Mouse (Mus musculus) c-Kit-positive CD71-positive TER-119-positive erythroid progenitor cells, embryonic 14.5 days (primary cell): ENCODE results near the gene Zdhhc19.
A peak's percentile ranks its signal among the peaks of the same experiment; 100 is the strongest.

Source experiments
- DNase-seq: peaks from one replicate; pipeline ENCODE4 v3.0.0-alpha.2; 2013; ENCODE audit warnings: low spot score

Gene Zdhhc19

DNA sequence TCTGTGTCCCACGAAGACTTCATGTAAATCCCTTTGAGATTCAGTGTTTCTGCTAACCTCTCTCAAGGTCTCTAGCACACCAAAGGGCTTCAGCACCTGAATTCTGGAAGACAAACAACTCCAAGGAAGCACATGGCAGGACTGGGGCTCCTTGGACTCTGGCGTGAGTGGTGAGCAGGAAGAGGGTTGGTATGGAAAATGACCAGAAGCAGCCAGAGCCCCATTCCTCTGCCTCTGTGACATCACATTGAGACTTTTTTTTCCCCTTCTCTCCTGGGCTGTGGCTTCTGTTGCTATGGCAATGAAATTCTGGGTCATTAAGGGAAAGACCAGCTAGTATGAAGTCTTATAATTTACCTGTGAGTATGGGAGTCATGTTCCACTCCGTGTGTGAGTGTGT lies at the start of gene Zdhhc19:
Gene Zdhhc19 (plus strand): TSS at position 301 of the 400 bp plus-strand sequence.
- no peak for DNase-seq

DNA sequence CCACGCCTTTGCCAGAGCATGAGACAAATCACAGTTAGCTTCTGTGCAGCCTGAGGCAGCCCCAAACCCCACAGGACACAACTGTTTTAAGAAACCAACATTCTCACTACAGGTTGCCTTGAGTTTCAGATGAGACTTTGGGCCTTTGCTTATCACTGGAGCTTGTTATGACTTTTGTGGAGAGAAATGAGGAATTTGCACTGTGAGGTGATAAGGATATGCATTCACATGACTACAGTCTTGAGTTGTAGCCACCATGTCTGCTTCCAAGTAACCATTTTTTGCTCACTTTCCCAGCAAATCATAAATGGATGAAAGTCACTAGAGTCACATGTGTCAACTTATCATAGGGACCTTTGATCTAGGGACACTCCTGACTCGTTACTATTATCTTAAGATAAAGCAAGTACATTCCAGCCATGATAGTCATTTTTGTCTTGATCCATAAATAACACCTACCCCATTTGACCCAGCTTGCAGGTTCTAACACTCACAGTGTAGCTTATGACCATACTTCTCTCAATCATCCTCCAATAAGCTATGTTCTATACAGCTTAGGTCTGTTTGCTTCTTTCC lies 49.4 kb upstream of the Zdhhc19 start:
- no peak for DNase-seq

DNA sequence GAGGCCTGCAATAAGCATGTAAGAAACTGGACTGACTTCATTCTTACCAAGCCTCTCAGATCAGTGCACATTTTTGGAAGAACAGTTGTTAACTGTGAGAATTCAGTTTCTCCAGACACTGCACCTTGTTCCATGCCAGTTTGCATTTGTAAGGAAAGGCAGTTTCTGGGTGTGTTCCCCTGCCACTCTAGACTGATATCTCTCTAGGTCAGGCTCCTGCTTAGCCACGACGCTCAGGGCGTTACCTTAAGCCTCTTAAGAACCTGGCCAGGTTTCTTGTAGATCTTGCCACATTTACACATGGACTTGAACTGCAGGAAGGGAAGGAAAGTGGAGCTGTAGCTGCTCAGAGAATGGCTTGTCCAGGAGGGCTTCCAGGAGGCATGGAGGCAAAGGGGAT lies 46.4 kb upstream of the Zdhhc19 start:
- peak; percentile 82 for DNase-seq

DNA sequence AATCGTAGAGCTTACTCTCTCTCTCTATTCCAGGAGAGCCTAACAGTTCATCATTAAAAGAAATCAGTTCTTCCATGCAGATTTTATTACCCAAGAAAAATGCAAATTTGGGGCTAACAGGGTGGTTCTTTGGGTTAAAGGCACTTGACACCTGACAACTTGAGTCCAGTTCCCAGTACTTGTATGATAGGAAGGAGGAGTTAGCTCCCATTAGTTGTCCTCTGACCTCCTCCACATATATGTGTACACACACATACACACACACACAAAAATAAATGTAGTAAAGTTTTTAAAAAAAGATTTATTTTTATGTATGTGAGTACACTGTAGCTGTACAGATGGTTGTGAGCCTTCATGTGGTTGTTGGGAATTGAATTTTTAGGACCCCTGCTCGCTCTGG lies 45.9 kb upstream of the Zdhhc19 start:
- DNase-seq, result no peak

DNA sequence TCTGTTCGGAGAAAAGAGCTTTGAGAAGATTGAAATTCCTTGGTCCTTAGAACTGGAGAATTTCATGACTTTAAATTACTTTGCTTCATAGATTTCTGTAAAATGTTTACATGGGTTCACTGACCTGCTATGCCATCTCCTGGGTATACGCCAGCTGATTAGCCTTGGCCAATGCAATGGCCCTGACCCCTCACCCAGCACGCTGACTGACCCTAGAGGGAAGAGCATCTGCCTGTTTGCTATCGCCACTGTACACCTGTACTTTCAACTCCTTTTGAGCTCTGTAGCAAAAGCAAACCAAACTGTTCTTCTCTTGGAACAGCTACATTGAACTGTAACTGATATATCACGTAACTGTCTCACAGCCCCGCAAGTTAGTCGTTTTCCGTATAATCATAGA lies 43.0 kb upstream of the Zdhhc19 start:
- no peak for DNase-seq

DNA sequence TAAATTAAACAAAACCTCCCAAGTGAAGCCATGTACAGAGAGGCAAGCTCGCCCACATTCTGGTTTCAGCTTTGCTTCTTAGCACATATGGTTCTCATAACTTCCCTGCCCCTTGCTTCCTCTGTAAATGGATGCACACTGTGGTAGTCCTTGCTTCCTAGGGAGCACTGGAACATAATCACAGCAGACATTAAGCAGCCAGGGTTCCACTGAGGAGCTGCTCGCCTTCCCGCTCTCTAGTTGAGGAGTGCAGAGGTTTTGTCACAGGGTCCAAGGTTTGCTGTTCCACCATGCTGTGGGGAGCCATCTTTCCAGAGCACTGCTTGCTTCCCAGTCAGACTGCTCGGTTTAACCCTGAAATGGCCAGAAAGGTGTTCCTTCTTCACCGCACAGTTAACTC lies 41.4 kb upstream of the Zdhhc19 start:
- DNase-seq, result no peak

DNA sequence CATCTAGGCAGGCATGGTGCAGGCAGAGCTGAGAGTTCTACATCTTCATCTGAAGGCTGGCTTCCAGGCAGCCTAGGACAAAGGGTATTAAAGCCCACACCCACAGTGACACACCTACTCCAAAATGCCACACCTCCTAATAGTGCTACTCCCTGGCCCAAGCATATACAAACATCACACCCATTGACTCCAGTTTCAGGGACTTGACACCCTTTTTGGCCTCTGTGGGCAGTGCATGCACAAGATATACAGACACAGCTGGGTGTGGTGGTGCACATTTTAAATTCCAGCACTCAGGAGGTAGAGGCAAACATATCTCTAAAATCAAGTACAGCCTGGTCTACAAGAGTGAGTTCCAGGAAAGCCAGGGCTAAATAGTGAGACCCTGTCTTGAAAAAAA lies 40.0 kb upstream of the Zdhhc19 start:
- peak; percentile 51 for DNase-seq

DNA sequence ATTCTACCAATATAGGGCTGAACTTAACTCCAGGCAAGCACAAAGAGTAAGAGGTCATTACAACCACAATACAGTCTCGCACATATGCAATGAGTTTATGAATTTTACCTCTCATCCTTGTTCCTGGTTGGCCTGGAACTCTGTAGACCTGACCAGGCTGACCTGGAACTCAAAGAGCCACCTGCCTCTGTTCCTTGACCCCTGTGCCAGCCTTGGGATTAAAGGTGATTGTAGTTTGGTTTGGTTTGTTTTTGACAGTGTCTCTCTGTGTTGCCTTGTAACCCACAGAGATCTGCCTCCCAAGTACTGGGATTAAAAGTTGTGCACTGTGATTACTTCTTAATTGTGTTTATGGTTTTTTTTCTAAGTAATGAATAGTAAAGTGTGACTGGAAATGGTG lies 39.3 kb upstream of the Zdhhc19 start:
- DNase-seq, result no peak

DNA sequence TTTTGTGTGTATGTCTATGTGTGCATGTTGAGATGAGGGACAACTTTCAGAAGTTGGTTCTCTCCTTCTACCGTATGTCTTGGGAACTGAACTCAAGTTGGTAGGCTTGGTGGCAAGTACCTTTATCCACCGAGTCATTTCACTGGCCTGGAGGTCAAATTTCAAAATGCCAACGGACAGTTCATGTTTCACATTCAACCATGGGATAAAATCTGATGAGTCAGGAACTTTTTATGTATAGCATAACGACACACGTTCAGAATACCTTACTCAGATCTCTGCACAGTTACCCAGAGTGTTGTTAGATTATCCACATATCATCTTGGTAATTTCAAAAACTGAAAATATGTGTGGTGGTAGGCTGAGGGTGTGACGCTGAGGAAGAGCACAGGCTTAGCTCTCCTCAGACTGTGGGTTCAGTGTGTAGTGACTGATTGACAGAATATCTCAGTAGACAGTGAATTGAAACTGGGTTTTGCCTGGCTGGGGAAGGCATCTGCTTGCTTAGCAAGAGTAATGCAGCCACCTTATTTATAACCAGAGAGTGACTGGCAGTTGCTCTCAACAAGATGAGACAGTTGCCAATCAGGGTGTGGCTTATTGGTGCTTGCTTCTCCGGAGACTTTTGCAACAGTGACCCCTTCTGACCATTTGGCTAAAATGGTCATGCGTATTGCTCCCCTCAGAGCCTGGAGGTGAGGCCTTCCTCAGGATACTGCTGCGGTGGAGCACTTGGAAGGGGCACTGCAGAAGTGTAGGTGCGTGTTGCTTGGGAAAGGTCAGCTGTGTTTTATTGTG lies 38.3 kb upstream of the Zdhhc19 start:
- peak; percentile 80 for DNase-seq

DNA sequence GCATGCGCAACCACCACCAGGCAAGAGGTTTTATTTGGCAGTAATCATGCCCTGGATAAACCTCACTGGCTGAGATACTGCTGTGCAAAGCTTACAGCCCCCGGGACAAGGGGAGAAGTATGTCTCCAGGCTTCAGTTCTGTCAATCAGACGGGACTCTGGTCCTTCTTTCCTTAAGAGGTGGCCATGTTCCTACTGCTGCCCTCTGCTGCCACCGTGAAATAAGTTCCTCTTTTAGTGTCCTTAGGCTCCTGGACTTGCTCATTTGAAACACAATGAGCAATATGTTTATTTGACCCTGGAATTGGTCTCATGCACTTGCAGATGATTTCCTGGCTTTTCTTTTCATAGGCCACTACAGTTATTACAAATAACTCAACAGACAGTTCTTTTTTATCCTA lies 35.5 kb upstream of the Zdhhc19 start:
- DNase-seq, result no peak

DNA sequence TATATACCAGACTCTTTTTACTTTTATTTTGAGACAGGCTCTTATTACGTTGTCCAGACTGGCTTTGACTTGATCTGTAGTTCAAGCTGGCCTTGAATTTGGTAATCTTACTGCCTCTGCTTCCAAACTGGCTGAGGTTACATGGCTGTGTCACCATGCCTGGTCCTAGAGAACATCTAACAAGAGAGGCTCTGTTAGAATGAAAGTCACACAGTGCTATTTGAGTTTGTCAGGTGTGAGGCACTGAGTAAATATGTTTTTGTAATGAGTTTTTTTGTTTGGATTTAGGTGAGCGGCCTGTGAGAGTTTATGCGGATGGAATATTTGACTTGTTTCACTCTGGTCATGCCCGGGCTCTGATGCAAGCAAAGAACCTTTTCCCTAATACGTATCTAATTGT lies 34.4 kb upstream of the Zdhhc19 start:
- DNase-seq, result no peak

DNA sequence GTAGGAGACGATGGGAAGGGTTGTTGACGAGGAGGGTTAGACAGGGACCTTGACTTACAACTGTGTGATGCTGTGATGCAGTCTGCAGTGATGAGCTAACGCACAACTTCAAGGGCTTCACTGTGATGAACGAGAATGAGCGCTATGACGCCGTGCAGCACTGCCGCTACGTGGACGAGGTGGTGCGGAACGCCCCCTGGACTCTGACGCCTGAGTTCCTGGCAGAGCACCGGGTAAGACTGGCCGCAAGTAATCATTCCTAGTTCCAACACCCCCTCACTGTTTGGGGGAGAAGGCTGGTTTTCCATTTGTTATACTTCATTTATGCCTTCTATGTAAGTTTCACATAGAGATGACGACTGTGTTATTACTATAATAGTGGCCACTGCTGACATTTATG lies 33.1 kb upstream of the Zdhhc19 start:
- no peak for DNase-seq

DNA sequence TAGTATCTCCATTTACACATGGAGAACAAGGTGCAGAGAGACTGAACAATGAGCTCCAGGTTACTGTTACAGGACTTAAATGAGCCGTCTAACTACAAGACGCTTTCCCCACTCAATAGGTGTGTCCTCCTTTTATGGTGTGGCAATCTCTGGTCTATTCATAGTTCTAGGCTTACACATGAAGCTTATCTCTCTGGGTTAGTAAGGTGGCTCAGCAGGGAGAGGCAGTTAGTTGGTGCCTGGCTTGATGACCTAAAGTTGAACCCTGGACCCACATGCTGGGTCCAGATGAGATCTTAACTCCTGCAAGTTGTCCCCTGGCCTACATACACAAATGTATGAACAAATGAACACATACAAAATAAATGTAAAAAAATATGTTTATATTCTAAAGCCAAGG lies 32.6 kb upstream of the Zdhhc19 start:
- no peak for DNase-seq

DNA sequence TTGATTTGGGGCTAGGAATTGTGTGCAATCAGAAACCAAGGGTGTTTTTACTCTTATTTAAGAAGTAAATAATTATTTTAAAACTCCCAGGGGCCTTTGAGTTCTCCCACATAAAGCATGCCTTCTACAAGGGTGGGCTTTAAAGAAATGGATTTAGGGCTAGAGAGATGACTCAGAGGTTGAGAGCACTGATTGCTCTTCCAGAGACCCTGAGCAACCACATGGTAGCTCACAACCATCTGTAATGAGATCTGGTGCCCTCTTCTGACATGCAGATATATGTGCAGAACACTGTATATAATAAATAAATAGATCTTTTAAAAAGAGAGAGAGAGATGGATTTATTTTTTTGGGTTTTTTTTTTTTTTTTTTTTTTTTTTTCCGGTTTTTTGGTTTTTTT lies 31.2 kb upstream of the Zdhhc19 start:
- no peak for DNase-seq

DNA sequence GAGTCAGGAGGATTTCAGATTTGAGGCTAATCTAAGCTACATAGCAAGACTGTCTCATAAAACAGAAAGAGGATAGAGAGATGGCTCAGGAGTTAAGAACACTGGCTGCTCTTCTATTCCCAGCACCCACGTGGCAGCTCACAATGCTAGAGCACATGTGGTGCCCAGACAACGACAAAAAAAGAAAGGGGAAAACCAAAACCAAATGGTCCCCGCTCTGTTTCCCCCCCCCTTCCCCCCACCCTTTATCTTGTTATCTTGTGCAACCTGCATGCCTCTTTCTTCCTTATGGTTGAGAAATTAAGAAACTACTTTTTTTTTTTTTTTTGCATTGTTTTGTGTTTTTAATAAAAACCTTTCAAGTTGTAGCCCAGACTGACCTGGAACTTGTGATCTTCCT lies 27.6 kb upstream of the Zdhhc19 start:
- DNase-seq, result no peak

DNA sequence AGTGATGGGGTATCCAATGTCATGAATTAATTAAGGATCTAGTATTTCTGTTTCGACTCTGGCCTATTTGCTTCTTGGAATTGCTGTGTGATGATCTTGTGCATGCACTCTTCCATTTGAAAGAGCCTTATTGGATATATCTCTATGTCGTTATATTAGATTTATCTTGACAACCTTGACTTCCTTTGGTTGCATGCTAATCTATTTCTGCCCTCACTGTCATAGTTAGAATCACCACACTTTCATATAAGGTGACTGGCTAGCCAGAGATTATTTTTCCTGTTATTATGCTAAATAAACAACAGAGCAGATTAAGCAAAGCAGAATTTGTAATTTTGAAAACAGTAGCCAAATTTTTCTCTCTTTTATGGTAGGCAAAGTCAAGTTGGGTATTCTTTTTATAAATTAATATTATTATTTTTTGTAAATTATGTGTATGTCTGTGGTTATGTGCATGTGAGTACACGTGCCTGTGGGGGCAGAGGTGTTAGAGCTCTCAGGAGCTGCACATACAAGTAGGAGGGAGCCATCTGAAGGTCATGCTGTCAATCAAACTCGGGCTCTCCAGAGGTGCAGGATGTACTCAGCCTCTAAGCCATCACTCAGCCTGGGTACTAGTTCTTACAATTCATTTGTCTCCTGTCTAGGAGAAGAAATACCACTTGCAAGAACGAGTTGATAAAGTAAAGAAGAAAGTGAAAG lies 26.5 kb upstream of the Zdhhc19 start:
- DNase-seq, result no peak

DNA sequence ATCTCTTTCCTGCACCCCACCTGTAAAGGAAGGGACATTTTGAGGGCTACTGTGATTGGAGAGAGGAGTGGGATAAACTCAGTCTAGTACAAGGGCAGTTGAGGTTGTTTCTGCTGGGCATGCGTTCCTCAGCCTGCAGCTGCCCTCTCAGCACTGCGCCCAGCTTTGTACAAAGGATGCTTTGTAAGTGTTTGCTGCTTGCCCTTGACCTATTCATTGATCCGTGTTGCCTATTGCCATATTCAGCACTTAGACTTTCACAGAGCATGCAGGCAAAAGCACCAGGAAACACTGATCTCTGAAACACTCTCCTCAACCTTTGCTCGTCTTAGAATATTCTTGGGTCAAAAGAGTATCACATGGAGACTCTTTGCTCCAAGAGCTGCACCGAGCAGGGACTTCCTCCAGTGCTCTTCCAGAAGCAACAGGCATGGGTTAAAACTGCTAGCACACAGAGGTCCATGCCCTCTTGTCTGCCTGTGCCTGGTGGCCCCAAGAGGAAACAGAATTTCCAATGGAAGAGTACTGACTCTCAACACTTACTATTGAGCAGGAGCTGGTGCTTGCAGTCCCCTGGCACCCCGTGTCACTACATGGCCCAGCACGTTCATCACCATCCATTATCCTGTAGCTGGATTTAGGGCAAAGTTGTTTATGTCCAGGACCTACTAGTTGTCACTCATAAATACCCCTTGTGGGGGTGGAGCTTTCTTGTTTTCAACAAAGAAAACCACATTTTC lies 23.6 kb upstream of the Zdhhc19 start:
- DNase-seq, result no peak

DNA sequence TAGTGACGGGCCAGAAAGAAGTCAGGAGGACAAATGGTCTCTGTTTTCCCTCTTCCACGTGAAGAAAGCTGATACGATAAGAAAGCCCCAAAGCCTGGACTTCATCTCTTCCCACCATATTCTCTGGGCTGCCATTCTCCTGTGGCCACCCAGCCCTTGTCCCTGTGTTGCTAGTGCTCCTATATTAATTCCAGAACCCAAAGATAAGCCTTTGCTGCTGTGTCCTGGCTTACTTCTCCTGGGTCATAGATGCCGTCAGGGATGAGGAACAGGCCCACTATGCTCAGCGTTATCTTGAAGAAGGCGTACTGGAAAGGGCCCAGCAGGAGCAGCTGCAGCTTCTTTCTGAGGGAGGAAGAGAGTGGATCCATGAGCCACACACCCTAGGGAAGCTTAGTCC lies 18.8 kb upstream of the Zdhhc19 start:
- no peak for DNase-seq

DNA sequence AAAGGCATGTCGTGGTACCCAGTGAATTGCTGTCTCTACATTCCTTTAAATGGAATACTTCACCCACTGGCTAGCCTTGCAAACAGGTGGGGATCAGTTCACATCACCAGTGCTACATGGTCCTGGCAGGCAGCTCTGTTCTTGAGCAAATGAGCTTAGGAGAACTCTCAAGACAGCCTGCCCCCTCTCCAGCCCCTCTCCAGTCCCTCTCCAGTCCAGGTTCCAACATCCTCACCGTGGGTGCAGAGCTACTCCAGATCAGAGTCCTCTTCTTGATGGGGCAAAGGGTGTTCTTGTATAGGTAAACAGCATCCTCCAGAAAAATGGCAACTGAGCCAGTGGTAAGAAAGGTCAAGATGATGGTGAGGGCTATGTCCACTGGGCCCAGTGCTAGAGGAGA lies 16.6 kb upstream of the Zdhhc19 start:
- no peak for DNase-seq

DNA sequence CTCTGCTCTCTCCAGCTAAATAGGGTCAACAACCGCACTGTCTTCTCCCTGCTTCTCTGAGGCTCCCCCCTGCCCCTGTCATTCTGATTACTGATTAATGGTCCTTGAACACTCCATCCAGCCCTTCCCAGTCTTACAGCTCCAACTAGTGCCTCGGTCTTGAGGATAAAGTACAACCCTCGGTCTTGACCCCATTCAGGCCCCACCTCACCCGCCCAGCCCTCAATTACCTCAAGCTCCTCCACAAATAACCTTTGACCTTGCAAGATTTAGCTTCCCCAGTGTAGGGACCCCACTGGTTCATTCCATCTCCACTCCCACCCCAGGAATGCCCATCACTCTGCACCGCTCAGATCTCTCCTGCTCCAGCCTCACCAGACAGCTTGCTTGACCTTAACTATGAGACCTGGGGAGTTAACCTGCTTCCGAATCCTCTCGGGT lies 11.6 kb upstream of the Zdhhc19 start:
- DNase-seq, result no peak

DNA sequence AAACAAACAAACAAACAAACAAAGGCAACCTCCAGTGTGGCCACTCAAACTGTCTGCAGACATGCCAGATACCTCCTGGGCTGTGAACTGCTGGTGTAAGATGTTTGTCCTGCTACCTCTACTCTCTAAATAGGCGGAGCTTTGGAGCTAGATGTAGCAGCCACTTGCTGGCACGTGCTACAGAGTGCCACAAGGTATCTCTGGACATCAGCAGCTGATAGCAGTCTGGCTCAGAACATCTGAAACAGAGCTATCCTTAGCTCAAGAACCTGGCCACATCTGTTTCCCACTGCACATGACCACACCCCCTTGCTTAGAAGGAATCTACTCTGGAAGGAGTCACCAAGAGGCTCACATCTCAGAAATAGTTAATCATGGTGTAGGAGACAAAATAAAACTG lies 10.9 kb upstream of the Zdhhc19 start:
- DNase-seq, result no peak

DNA sequence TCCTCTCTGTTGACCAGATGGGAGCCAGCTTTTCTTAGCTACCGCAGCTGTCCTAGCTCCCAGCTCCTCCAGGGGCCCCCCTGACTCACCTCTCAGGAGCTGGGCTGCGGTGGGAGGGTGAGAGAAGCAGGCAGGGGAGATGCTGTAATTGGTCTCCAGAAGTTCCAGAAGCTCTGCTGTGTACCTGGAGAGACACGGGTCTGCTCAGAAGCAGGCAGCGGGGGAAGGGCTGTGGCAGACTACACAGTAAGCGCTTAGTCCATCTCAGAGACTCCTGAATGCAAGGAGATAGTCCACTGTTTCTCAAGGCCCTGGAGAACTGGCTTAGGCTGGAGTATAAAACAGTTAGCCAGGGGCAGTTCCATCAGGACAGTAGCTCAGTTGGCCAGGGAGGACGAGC lies 10.0 kb upstream of the Zdhhc19 start:
- DNase-seq, result no peak
